Mouse (Mus musculus): ENCODE data around the gene Sox11.

DNA sequence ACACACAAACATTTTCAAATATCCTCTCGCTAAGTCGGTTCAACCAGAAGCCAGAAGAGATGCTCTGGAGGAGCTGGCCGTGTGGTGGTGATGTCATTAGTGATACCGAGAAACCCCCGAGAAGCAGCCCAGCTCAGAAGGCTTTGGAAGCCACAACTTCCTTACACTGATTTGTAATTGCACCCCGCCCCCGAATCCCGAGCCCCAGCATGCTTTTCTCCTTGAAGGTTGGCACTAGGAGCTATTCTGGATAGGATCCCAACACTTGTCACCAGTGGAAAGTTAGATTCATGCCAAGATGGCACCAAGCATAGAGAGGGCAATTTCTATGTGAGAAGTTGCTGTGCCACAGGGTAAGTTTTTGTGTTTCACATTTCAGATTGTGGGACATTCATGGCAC is 29.4 kb downstream of the Sox11 start:
- TF ChIP-seq HCFC1 (IDR thresholded peaks at IDR 0.05; ENCODE audit: borderline replicate concordance, insufficient read depth, low read length): no peak
- no peak for TF ChIP-seq ZNF384 (IDR thresholded peaks at IDR 0.05; ENCODE audit: low read depth, low read length)
- no peak for TF ChIP-seq CHD2 (IDR thresholded peaks at IDR 0.05; ENCODE audit: low read depth, low read length)
